Mouse (Mus musculus) Patski (cell line): ENCODE data around the gene Mpped2. TPM values are rescaled to one million over a fixed set of nuclear protein-coding genes. Genes with fewer than 3 reads are reported as not detected.

Experiments used
- ATAC-seq: fragments of 100-300 bp; one replicate; pipeline ENCODE4 v1.8.0; 2021
- CTCF ChIA-PET: fragments of 350-600 bp; sonication (Branson Sonifier 250); formaldehyde crosslinking; loops from one replicate; lab custom pipeline; 2022; ENCODE audit warnings: inconsistent platforms; lab: Charles Lee
- POLR2A ChIA-PET: fragments of 350-600 bp; sonication (Branson Sonifier 250); formaldehyde crosslinking; loops from one replicate; lab custom pipeline; 2022; ENCODE audit warnings: antibody characterized with exemption, inconsistent platforms; lab: Charles Lee
- DNase-seq: peaks from one replicate; pipeline ENCODE4 v3.0.0-alpha.2; 2011; ENCODE audit warnings: low read depth, low spot score
- H3K27me3 ChIP-seq: fragments of 371-371 bp; one replicate; pipeline ENCODE4 v1.5.1; 2021
- CTCF ChIP-seq: fragments of 100-300 bp; IDR thresholded peaks from one replicate; pipeline ENCODE4 v1.5.1; 2021
- in situ Hi-C: fragments of 300-500 bp; cut with MboI; formaldehyde crosslinking; loops from 3 replicates; pipeline ENCODE4 v1.11.1; 2018; ENCODE audit warnings: low pct_unique_long_range_greater_than_20kb, mixed read lengths
- polyA plus RNA-seq: library from polyadenylated mRNA; unstranded; gene quantifications from one replicate; pipeline ENCODE4 v1.2.3, GENCODE M21; 2021

Mpped2 gene
- 4.6 TPM for polyA plus RNA-seq

DNA sequence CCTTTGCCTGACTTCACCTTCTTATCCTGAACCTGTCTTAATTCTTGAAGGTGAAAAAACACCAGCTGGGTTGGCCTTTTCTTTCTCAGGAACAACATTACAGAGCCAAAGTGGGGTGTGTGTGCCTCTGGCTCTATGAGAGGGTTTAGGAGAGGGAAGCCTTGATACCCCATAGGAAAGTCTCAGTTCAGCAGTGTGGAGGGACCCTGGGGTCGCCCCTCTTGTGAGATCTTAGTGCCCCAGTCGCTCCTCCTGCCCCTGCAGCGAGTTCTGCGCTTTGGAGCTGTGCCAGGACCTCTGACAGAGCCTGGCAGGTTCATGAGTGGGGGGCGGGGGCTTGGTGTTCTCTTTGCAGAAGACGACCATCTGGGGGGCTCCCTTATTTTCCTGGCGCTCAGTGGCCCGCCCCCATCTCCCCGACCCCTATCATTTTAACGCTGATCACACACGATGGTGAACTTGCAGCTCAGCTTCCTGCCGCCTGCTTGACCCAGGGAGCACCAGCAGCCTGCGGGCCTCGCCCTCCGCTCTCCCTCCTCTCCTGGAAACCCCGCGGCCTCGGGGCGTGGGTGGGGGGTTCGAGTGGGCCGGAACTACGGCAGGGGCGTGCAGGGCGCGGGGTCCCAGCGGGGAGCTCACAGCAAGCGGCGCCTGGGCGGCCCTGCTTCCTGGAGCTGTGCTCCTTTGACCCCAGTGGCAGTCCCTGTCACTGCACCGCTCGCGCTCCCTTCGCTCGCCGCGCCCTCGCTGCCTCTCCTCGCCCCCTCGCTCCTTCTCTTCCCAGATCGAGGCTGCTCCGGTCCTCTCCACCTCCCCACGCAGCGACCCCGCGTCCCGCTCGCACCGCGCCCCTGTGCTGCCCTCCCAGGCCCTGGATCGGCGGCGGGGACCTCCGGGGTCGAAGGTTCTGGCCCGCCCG is at the start of gene Mpped2:
Mpped2 (plus strand) TSS at position 487 of the 919 bp plus-strand sequence.
- POLR2A ChIA-PET = interaction anchor here (1.2 kb wide), 1 partner anchor 18 kb away, joined by 4 read pairs; no protein-coding TSS in a partner anchor

DNA sequence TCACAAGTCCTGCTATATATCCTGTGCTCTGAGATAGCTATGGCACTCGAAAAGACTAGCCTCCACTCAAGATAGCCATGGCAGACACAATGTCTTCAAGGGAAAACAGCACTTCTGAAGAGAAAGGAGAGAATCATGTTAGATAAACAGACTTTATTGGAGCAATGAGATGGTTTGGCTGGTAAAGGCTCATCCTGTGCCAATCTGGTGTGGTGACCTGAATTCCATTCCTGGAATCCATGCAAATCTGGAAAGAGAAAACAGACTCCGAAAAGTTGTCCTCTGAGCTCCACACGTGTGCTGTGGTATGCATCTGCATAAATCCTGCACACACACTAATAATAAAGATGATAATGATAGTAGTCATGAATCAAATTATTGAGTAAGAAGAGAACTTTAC is 48.3 kb upstream of the Mpped2 start:
- peaks cover 9% of the 10 kb centered on the region for H3K27me3 ChIP-seq
- in situ Hi-C loops = no loop called here
- POLR2A ChIA-PET = no interaction called here
- ATAC-seq (no peak), DNase-seq (no peak)
- CTCF ChIA-PET = no interaction called here
- no peak for TF ChIP-seq CTCF

More for the DNA sequence above, at the start of gene Mpped2:
- peaks cover 14% of the 10 kb centered on the region for H3K27me3 ChIP-seq
- ATAC-seq = peak; percentile 90
- TF ChIP-seq CTCF = peak; percentile 68
- CTCF ChIA-PET = no interaction called here
- in situ Hi-C loops = loop anchor here (10.0 kb wide), 1 partner anchor 262 kb away; no protein-coding TSS in a partner anchor
- no peak for DNase-seq

DNA sequence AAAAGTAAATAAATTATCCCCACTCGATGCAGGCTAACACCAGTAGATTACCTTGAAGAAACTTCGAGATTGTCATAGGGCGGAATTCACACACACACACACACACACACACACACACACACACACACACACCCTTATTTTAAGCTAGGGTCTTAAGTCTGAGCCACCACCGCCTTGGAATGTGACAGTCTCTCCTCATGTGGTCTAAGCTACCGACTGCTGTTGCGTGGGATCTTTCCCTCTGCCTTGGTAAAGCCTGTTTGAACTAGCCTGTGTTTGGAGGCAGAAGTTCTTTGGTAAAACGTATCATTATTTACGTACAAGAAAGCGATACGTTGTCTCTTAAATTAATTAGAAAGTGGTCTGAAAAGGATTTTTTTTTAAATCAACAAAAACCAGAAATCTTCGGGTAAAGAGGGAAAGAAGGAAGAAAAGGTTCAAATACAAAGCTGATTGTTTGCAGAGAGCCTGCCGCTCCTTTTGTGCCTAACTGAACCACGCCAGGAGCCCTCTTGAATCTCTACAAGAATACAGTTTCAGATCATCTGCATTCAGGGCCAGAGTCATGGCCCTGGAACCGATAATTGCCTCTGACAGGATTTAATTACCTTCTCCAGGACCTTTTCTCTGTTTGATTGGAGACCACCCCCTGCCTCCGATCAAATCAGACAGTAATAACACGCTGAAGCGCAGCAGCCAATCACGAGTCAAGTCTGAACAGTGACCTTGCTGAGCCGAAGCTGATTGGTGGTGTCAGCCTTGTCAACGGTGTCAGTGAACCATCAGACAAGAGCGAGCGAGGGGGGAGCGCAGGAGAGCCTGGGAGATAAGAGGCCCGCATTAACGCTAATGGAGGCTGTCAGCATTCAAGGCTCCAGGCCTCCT is 43.1 kb upstream of the Mpped2 start:
- ChIA-PET POLR2A (no interaction called here), CTCF (no interaction called here)
- peaks cover 9% of the 10 kb centered on the region for H3K27me3 ChIP-seq
- no peak for TF ChIP-seq CTCF
- DNase-seq = no peak
- ATAC-seq = no peak
- in situ Hi-C loops = no loop called here

DNA sequence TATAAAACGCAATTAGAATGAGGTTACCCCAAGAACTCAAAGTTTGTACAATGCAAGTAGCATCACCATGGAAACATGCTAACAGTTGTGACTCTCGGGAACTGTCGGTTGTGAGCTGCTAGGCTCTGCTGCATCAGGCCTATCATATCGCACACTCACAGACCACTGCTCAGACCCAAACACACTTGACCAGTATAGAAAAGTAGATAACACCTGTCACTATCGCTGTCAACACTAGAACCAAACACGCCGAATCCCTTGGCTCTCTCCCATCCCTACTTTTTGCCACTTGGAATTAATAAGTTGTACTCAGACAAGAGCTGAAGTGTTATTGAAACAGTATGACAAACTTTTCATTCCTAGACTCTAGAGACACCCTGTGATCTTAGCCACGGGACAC is 40.9 kb upstream of the Mpped2 start:
- peaks cover 9% of the 10 kb centered on the region for H3K27me3 ChIP-seq
- ChIA-PET POLR2A (no interaction called here), CTCF (no interaction called here)
- in situ Hi-C loops = no loop called here
- TF ChIP-seq CTCF = no peak
- DNase-seq = no peak
- no peak for ATAC-seq

DNA sequence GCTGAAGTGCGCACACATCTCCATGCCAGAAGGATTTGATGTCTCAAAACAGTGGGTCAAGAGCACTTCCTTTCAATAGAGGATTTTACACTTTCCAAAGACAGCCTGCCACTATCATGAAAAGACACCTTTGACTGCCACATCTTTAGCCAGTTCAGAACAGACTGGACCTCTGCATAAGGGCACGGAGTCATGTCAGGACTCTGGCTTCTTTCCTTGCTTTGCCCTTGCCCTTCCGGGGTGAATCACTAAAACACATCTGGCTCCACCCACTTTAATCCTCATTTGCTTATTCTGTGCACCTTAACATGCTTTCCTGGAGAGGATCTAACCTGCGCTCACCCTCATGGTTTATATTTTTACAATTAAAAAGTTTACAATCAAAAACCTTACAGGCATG is 40.3 kb upstream of the Mpped2 start:
- in situ Hi-C loops = no loop called here
- H3K27me3 ChIP-seq = peaks cover 9% of the 10 kb centered on the region
- POLR2A ChIA-PET = no interaction called here
- no peak for TF ChIP-seq CTCF
- DNase-seq (no peak), ATAC-seq (no peak)
- CTCF ChIA-PET = no interaction called here

DNA sequence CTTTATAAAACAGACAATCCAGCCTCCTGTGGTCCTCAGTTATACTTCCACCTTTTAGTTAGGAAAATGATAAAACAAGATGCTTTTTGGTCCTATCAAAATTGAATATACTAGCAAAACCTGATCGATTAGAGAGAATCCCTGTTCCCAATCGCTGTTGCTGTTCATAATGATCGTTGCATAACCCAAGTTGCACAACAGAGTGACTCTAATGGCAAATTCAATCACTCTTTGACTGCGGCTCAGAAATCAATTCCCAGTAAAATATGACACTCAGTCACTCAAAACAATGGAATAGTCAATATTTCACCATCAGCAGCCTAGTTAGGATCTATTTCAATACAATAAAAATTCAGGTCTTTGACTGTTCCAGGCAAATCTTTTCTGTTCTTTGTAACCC is 39.8 kb upstream of the Mpped2 start:
- ChIA-PET CTCF (no interaction called here), POLR2A (no interaction called here)
- TF ChIP-seq CTCF = no peak
- ATAC-seq (no peak), DNase-seq (no peak)
- peaks cover 9% of the 10 kb centered on the region for H3K27me3 ChIP-seq
- in situ Hi-C loops = no loop called here

DNA sequence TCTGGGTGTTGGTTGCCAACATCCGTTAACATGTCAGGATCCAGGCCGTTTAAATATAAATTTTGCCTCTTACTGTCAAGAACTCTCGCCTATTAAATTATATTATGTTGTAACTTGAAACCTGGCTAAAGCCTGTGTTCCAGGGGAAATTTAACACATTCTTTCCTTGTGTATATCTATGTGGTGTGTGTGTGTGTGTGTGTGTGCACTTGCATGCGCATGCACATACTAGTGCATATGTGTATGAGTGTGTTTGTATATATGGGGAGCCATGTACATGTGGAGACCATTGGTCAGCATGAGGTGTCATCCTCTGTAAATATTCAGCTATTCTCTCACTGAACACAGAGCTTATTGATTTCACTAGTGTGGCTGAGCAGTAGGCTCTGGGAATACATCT is 37.8 kb upstream of the Mpped2 start:
- no peaks in the 10 kb centered on the region for H3K27me3 ChIP-seq
- TF ChIP-seq CTCF = no peak
- in situ Hi-C loops = no loop called here
- ChIA-PET CTCF (no interaction called here), POLR2A (no interaction called here)
- DNase-seq (no peak), ATAC-seq (no peak)

DNA sequence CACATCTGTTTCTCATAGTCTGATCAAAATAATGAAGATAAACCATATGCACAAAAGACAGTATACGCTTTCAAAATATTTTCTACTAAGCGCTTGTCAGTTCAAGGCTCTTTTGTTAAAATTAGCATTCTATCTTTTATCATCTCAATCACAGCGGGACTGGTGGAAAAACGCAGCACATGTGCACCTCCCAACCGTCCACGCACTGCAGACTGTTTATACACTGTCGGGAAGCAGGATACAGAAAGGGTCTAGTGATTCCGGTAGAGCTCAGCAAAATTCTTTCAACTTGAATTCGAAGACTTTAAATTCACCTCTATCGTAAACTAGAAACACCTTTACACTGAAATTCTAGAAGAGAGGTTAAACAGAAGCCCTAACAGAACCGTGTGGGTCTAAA is 27.8 kb upstream of the Mpped2 start:
- ChIA-PET CTCF (no interaction called here), POLR2A (no interaction called here)
- TF ChIP-seq CTCF = no peak
- no peak for ATAC-seq
- in situ Hi-C loops = no loop called here
- no peaks in the 10 kb centered on the region for H3K27me3 ChIP-seq
- no peak for DNase-seq

DNA sequence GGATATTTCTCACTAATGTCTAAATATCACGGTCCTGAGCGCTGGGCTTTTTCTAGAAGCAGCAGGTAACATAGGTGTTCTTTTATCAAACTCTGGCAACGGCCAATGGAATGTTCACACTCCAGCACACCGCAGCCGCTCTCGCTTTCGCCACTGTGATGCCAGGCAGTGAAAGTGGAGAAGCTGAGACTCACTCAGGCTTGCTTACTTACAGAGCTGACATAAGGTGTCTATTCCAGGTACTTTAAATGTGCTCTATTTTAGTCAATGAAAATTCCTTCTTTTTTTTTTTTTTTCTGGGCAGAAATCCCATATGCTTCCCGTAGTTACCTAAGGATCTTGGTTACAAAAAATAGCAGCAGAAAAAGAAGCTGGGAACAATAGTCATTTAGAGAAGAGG is 18.8 kb upstream of the Mpped2 start:
- no peak for DNase-seq
- POLR2A ChIA-PET = no interaction called here
- ATAC-seq = no peak
- TF ChIP-seq CTCF = no peak
- H3K27me3 ChIP-seq = no peaks in the 10 kb centered on the region
- CTCF ChIA-PET = no interaction called here
- in situ Hi-C loops = no loop called here

DNA sequence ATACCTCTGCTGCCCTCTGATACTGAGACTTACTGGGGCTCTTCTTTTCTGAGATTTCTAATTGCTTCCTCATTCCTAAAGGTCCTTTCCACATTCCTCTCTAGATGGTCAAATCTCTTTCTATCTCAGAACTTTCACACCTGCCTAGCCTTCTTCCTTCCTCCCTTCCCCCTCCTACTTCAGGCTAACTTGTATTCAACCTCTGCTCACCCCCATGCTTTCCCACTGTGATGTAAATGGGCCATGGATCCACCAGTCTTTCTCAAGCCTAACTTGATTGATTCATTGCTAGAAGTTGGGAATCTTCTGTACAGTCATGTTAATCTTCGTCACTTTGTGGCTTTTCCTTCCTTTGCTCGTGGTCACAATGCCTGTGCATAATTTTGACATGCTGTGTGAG is 15.6 kb upstream of the Mpped2 start:
- no peak for ATAC-seq
- in situ Hi-C loops = no loop called here
- POLR2A ChIA-PET = no interaction called here
- no peak for DNase-seq
- TF ChIP-seq CTCF = no peak
- H3K27me3 ChIP-seq = no peaks in the 10 kb centered on the region
- CTCF ChIA-PET = no interaction called here
